Mouse (Mus musculus) midbrain, postnatal 0 days (tissue): ENCODE results near the gene Slc9a6. TPM values are rescaled to one million over a fixed set of nuclear protein-coding genes. Genes with fewer than 3 reads are reported as not detected.

Source experiments
- ATAC-seq: fragments of 200-750 bp; cut with Nextera tagmentation; 2 replicates; pipeline ENCODE4 v1.8.0; 2017; ENCODE audit warnings: moderate number of reproducible peaks, mild to moderate bottlenecking, moderate TSS enrichment, moderate library complexity; ENCODE audit not compliant: low FRiP score
- DNase-seq: peaks from one replicate; pipeline ENCODE4 v3.0.0-alpha.2; 2015; ENCODE audit warnings: low spot score
- H3K27ac ChIP-seq: fragments of 300-500 bp; sonication (generic); 2 replicates; pipeline ENCODE4 v1.5.1; 2014; ENCODE audit warnings: low read depth, mild to moderate bottlenecking, low read length, mixed read lengths
- H3K27me3 ChIP-seq: fragments of 300-500 bp; sonication (generic); 2 replicates; pipeline ENCODE4 v1.6.1; 2014; ENCODE audit warnings: low read length, control low read depth, mixed read lengths; ENCODE audit not compliant: insufficient read depth
- H3K36me3 ChIP-seq: fragments of 300-500 bp; sonication (generic); 2 replicates; pipeline ENCODE4 v1.6.1; 2014; ENCODE audit warnings: low read length, control low read depth, mixed read lengths; ENCODE audit not compliant: insufficient read depth
- H3K4me1 ChIP-seq: fragments of 300-500 bp; sonication (generic); 2 replicates; pipeline ENCODE4 v1.6.1; 2014; ENCODE audit warnings: mild to moderate bottlenecking, control low read depth, antibody characterized with exemption, low read length, mixed read lengths; ENCODE audit not compliant: insufficient read depth
- H3K4me2 ChIP-seq: fragments of 300-500 bp; sonication (generic); 2 replicates; pipeline ENCODE4 v1.6.1; 2014; ENCODE audit warnings: low read depth, mild to moderate bottlenecking, low read length, mixed read lengths; ENCODE audit not compliant: poor library complexity, severe bottlenecking
- H3K4me3 ChIP-seq: fragments of 300-500 bp; sonication (generic); 2 replicates; pipeline ENCODE4 v1.5.1; 2014; ENCODE audit warnings: low read depth, mild to moderate bottlenecking, low read length, moderate library complexity
- H3K9ac ChIP-seq: fragments of 300-500 bp; sonication (generic); replicated peaks from 2 replicates; pipeline ENCODE4 v1.6.1; 2014; ENCODE audit warnings: mild to moderate bottlenecking, low read length, moderate library complexity, mixed read lengths; ENCODE audit not compliant: poor library complexity, severe bottlenecking
- H3K9me3 ChIP-seq: fragments of 300-500 bp; sonication (generic); 2 replicates; pipeline ENCODE4 v1.6.1; 2016; ENCODE audit warnings: low read length, control low read depth
- CTCF ChIP-seq: IDR thresholded peaks from 2 replicates; pipeline ENCODE4 v1.5.1; 2016; ENCODE audit warnings: antibody characterized with exemption, mild to moderate bottlenecking
- WGBS: fragments of 180-500 bp; shearing (Covaris S2); extraction: QIAGEN DNeasy Blood & Tissue Kit; methylation state at CpG from one replicate; pipeline ENCODE4 v1.1.7; 2014; 5-methylcytosine and 5-hydroxymethylcytosine counted together
- polyA plus RNA-seq: library from polyadenylated mRNA; unstranded; fragments of >200 nt; fragmentation: Nextera tagmentation; extraction: Ambion mirVana; gene quantifications from 2 replicates; pipeline ENCODE4 v1.2.1, GENCODE M21; 2015
- total RNA-seq: library from RNA; depleted of rRNA; stranded (reverse); fragments of >200 nt; gene quantifications from 2 replicates; pipeline ENCODE4 v1.2.3, GENCODE M21; 2014

The Slc9a6 gene
- total and polyA plus RNA-seq, 2 experiments from 2014 or later = 70.1 to 111 TPM

- Histone ChIP-seq H3K9me3 (no peaks in the 10 kb centered on the region), H3K4me1 (no peaks in the 10 kb centered on the region), H3K9ac (no peak overlapping the region), H3K4me2 (no peak overlapping the region), H3K27me3 (no peaks in the 10 kb centered on the region), H3K27ac (no peak overlapping the region), H3K4me3 (no peak overlapping the region), H3K36me3 (no peaks in the 10 kb centered on the region)
- DNase-seq (peak; percentile 33), ATAC-seq (no peak)
- 79% methylated on average over 10 of the region's 10 CpGs for WGBS
- TF ChIP-seq CTCF = no peak
Measured at GRCm38 (mm10) chrX:56683521-56683920, 74.0 kb downstream of the Slc9a6 start.

- H3K9me3 ChIP-seq = no peaks in the 10 kb centered on the region
- no peaks in the 10 kb centered on the region for H3K36me3 ChIP-seq
- H3K27me3 ChIP-seq = no peaks in the 10 kb centered on the region
- H3K9ac ChIP-seq = no peak overlapping the region
- no peak overlapping the region for H3K27ac ChIP-seq
- ATAC-seq (no peak), DNase-seq (no peak)
- no peak overlapping the region for H3K4me2 ChIP-seq
- no peak overlapping the region for H3K4me3 ChIP-seq
- H3K4me1 ChIP-seq = no peaks in the 10 kb centered on the region
- WGBS = 82% methylated on average over 6 of the region's 6 CpGs
- TF ChIP-seq CTCF = no peak
Measured at GRCm38 (mm10) chrX:56692554-56692953, 83.0 kb downstream of the Slc9a6 start.

- Histone ChIP-seq H3K27me3 (no peaks in the 10 kb centered on the region), H3K4me2 (no peak overlapping the region), H3K4me1 (no peaks in the 10 kb centered on the region), H3K9ac (no peak overlapping the region), H3K27ac (no peak overlapping the region), H3K4me3 (no peak overlapping the region), H3K36me3 (no peaks in the 10 kb centered on the region), H3K9me3 (no peaks in the 10 kb centered on the region)
- DNase-seq (no peak), ATAC-seq (no peak)
- TF ChIP-seq CTCF = no peak
- WGBS = 93% methylated on average over 2 of the region's 2 CpGs
Measured at GRCm38 (mm10) chrX:56694539-56694938, 85.0 kb downstream of the Slc9a6 start.

GRCm38 (mm10) chrX:56697199-56697780 is 87.7 kb downstream of the Slc9a6 start:
- no peak for TF ChIP-seq CTCF
- no peak for DNase-seq
- no peak overlapping the region for H3K27ac ChIP-seq
- ATAC-seq = no peak
- H3K4me3 ChIP-seq = no peak overlapping the region
- 77% methylated on average over 6 of the region's 6 CpGs for WGBS
- no peaks in the 10 kb centered on the region for H3K9me3 ChIP-seq
- H3K4me2 ChIP-seq = no peak overlapping the region
- H3K36me3 ChIP-seq = no peaks in the 10 kb centered on the region
- no peaks in the 10 kb centered on the region for H3K27me3 ChIP-seq
- H3K9ac ChIP-seq = no peak overlapping the region
- H3K4me1 ChIP-seq = no peaks in the 10 kb centered on the region

- Histone ChIP-seq H3K4me2 (no peak overlapping the region), H3K36me3 (no peaks in the 10 kb centered on the region), H3K9ac (no peak overlapping the region), H3K27me3 (no peaks in the 10 kb centered on the region), H3K9me3 (no peaks in the 10 kb centered on the region), H3K4me3 (no peak overlapping the region), H3K27ac (no peak overlapping the region), H3K4me1 (no peaks in the 10 kb centered on the region)
- WGBS = 91% methylated on average over 4 of the region's 4 CpGs
- DNase-seq (no peak), ATAC-seq (no peak)
- no peak for TF ChIP-seq CTCF
Measured at GRCm38 (mm10) chrX:56697886-56698285, 88.3 kb downstream of the Slc9a6 start.

- TF ChIP-seq CTCF = no peak
- Histone ChIP-seq H3K4me1 (no peaks in the 10 kb centered on the region), H3K27ac (no peak overlapping the region), H3K9ac (no peak overlapping the region), H3K27me3 (no peaks in the 10 kb centered on the region), H3K4me2 (no peak overlapping the region), H3K4me3 (no peak overlapping the region), H3K9me3 (no peaks in the 10 kb centered on the region), H3K36me3 (no peaks in the 10 kb centered on the region)
- DNase-seq (no peak), ATAC-seq (no peak)
- WGBS = 86% methylated on average over 3 of the region's 3 CpGs
Measured at GRCm38 (mm10) chrX:56701261-56701660, 91.7 kb downstream of the Slc9a6 start.
